Mouse (Mus musculus) urinary bladder, postnatal 4 days (tissue): Measurements from ENCODE around the gene Zc2hc1b.

Experiments
- DNase-seq, 2 experiments: peaks; one replicate each; pipeline ENCODE4 v3.0.0; 2021 to 2022; ENCODE audit warnings: low spot score in 2 of 2

Gene Zc2hc1b

GRCm38 (mm10) chr10:13115030-13115429, 62.8 kb downstream of the Zc2hc1b start:
- DNase-seq, result no peak

GRCm38 (mm10) chr10:13113641-13114040, 64.2 kb downstream of the Zc2hc1b start:
- DNase-seq, result no peak

DNA sequence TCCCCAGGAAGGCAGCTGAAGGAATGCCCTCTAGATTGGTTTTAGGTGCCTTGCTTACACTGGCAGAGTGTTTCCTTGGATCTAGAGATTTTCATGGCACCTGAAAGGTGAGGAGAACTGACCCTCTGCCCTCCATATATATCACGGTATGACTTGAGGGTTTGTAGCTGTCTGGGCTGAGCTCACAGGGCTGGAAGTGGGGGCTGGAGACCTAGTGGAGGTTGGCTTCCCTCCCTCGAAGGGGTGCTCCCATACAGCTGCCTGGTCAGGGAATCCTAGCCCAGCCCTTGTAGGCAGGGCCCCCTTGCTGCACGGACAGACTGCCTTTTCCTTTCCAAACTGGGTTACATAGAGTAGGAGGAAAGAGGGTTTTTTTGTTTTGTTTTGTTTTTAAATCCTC, 65.0 kb downstream of the Zc2hc1b start:
- DNase-seq, result no peak

DNA sequence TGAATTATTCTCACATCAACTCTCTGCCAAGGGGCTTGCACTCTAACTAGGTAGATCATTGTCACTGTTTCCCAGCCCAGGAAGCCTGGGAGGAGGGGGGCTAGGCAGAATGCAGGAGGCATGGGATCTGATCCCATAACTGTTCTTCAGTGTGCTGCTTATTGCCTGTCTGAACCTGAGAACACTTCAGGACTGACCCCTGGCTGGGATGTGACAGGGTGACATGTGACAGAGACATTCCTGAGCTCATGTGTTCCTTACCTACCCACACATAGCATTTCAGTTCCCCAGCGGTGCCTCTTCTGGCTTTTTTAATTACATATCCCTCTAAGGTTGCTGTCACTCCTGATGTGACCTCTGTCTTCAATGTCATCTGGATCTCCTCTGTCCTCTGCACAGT, 68.0 kb downstream of the Zc2hc1b start:
- DNase-seq, result no peak

GRCm38 (mm10) chr10:13108847-13109246, 69.0 kb downstream of the Zc2hc1b start:
- no peak for DNase-seq

DNA sequence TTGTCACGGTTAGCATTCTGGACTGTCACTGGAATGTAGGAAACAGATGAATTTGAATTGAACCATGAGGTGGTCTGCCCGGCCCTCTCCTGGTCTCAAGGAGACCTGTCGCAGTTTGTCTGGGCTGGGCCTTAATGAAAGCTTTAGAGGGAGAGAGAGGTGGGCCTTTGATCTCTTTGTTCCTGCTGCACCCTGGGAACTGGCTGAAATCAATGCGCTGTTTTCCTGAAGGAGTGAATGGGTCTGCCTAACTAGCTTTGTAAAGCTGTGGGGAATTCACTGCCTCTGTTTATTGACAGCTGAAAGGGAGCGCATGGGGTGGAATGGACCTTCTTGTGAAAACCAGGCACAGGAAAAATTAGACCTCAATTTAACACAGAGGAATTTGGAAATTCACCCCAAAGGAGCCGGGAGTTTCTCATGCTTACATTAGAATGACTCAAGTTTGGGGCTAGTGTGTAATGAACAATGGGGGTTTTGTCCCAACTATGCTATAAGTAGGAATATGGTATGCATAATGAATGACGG, 69.7 kb downstream of the Zc2hc1b start:
- no peak for DNase-seq

DNA sequence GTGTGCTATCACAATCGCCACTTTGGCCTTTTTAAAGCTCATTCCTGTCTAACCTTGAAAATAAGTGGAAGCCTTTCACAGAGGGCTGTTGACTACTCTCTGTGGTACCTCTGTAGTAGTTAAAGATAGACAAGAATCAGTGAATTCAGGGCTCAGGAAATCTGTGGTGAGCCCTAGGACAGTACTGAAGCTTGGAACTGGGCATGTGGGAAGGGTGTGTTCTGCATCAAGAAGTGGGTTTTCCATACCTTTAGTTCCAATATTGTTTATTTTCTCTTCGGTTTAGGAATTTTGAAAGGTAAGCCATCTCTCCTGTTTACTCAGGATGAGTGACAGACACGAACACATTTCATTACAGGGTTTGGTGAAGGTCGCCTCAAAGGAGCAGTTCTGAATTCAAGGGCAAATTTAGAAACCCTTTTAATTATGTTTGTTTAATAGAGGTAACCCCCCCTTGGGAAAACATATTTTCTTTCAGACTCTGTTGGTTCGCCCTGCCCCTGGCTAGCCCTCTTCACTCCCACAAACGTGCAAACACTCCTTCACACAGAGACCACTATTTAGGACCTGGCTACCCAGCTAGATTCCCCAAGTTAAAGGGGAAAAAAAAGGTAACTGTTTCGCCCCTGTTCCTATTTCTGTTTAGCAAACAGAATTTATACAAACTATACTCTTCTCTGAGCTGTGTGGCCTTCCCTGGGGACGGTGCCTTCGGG, 70.8 kb downstream of the Zc2hc1b start:
- no peak for DNase-seq

DNA sequence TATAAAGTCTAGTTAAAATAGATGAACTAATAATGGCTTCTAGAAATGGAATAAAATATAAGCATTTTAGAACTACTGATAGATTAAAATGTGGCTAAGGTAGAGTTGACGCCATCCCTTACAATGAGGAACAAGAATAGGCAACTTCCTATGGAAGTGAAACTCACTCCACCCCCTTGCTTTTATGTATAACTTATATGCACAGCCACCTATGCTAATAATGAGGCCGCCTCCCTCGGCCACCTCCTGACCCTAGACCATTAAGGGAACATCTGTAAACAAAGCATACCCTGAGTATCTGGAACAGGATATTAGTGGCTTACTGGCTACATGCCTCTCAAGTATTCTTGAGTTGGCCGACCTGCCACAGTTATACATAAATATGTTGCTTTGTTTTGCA, 74.0 kb downstream of the Zc2hc1b start:
- no peak for DNase-seq

- no peak for DNase-seq
These were observed 75.5 kb downstream of the Zc2hc1b start for GRCm38 (mm10) chr10:13102360-13102759.

DNA sequence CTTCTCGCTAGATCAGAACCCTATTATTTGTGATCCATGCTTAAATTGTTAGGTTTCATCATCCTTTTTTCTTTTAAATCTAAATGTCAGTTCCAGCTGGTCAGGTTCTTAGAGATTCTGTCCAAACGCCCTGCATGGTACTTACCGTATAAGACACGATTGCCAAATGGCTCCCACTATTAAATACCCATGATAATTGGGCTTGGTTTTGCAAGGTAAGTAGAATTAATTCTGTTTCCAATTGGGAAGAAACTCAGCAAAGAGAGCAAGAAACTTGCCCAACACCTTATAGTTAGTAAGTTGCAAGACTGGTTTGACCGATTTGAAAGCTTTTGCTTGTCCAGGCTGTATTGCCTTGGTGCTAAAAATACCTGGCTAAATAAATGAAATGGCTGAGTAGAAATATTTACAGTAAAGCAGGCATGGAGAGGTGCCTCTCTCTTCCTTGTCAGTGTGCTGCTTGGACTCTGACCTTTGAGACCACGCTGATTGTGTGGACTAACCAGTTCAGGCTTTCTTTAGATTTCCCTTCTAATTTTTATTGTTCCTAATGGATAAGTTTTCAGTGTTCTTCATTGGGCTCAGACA, 77.7 kb downstream of the Zc2hc1b start:
- DNase-seq, result no peak
